Mouse (Mus musculus): ENCODE results near the gene Gm6880. TPM values are rescaled to one million over a fixed set of nuclear protein-coding genes. Genes with fewer than 3 reads are reported as not detected.
"Not testable (repeated sequence)": the region's sequence is repeated elsewhere in the genome, so short reads cannot be mapped to it uniquely, and the experiment has no call there.

Gm6880 gene
- not detected in 2 replicates for polyA plus RNA-seq (2012; ENCODE audit: insufficient read depth, insufficient read length, missing spikeins)

DNA sequence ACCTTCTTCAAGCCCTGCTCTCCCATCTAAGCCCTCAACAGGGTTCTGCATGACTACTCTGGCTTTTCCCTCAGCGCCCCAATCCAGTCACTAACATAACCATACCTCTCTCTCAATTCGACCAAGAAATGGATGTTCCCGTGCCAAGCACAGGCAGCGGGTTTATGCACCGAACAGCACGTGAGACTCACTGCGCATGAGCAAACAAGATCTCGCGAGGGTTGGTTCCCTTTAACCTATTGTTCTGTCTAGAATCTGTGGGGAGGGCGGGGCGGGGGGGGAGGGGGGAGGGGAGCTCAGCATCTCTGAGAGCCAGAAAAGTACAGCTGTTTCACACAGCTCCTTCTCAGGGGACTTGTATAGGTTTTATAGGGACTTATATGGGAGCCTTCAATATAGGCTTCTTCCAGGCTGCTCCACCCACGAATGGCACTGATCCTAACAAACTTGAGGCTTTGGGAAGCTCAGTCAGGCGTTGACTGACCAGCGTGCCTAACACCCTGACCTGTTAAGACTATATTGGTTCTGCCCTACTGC is at the start of gene Gm6880:
Gm6880 (minus strand) TSS at position 51 of the 537 bp plus-strand sequence.
- not testable (repeated sequence) for H3K27ac ChIP-seq (ENCODE audit: insufficient read depth, low read depth, low read length); H3K4me3 ChIP-seq (ENCODE audit: insufficient read depth, low read length); H3K4me1 ChIP-seq (ENCODE audit: control insufficient read depth, insufficient read depth, low read length)

DNA sequence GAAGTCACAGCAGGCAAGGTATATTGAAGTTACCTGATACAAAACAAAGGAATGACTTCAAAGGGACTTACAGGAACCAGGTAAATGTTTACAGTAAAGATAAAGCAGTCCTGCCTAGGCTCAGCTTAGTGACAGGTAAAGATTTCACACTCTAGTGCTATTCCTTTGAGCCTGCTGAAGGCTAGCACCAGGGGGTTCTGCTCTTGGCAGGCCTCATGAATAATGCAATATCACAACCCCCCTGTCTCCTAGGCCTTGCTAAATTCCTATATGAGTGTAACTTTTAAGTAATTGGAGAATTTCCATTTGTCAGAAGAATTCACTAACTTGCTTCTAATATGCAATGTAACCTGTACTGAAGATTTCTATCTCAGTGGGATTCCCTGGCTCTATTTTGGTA is 36.3 kb upstream of the Gm6880 start:
- H3K4me3 ChIP-seq (ENCODE audit: insufficient read depth, low read length); H3K27ac ChIP-seq (ENCODE audit: insufficient read depth, low read depth, low read length); H3K4me1 ChIP-seq (ENCODE audit: control insufficient read depth, insufficient read depth, low read length): not testable (repeated sequence)

DNA sequence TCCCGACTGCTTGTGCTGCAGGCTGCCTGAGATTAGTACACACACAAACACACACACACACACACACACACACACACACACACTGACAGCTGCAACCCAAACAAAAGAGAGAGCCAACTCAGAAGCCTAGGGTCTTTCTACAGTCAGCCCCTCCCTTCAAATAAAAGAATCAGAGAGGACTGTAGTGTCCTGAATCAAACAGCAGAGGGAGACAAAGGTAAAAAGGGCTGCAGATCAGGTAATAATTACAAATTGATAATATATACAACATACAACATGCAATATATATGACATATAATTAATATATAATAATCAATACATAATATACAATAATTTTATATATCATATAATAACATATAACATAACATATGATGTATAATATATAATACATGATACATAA is 15.9 kb upstream of the Gm6880 start:
- TF ChIP-seq POLR2A (IDR thresholded peaks at IDR 0.05; ENCODE audit: borderline replicate concordance, low read depth, low read length) (no peak), CTCF (IDR thresholded peaks at IDR 0.05; ENCODE audit: low read depth, low read length) (no peak)
- H3K27ac ChIP-seq (ENCODE audit: insufficient read depth, low read depth, low read length) = no peak overlapping the region
- no peaks in the 10 kb centered on the region for H3K4me1 ChIP-seq (ENCODE audit: control insufficient read depth, insufficient read depth, low read length)
- H3K4me3 ChIP-seq (ENCODE audit: insufficient read depth, low read length) = no peak overlapping the region

DNA sequence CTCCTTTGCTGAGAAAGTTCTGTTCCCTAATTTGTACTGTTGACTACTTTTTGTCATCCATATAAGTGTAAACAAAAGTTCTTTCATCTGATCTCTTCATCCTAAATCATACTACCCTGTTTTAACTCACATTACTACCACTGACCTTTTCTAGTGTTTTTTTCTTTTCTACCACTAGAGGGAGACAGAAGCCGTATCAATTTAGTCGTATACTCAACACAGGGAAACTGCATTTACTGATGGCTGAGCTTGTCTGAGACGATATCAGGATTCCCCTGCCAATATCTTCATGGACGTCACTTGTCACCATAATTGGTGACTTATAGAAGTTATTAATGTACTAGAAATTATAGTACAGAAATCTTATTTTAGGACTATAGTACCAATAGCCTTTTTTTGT is 28.4 kb downstream of the Gm6880 start:
- TF ChIP-seq CTCF (IDR thresholded peaks at IDR 0.05; ENCODE audit: low read depth, low read length) = no peak
- no peak for TF ChIP-seq POLR2A (IDR thresholded peaks at IDR 0.05; ENCODE audit: borderline replicate concordance, low read depth, low read length)
- no peak overlapping the region for H3K27ac ChIP-seq (ENCODE audit: insufficient read depth, low read depth, low read length)

DNA sequence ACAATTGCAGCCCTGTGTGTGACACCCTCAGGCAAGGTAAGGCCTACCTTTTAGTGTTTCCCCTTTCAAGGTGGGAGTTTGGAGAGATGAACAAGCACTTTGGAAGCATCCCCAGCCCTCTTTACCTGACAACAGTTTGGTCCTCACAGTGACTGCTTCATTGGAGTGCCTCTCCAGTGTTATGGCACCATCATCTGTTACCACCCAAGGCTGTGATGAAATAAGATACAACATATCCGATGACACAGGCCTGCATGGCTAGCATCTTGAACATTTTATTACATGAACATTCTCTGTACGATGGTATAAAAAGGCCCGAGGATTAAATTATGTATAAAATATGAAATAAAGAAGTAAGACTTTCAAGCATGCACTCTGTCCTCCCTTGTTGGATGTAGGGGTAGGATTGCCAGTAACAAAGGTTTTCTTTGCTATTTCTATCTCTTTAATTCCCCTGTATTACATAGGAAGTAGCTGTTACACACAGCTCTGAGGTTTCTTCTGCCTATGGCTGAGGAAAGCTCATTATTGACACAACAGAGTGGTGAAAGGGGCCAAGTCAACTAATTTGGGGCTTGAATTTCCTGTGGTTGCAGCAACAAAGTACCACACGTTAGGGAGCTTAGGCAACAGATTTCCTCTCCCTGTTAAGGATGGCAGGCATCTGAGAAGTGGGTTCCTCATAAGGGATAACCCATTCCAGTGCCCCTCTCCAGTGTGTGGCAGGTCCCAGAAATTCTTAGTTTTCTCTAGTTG is 29.9 kb downstream of the Gm6880 start:
- no peak overlapping the region; the same call in 1 of the 2 replicates for H3K27ac ChIP-seq (ENCODE audit: insufficient read depth, low read depth, low read length)
- peaks cover 9% of the 10 kb centered on the region for H3K4me1 ChIP-seq (ENCODE audit: control insufficient read depth, insufficient read depth, low read length)
- TF ChIP-seq CTCF (IDR thresholded peaks at IDR 0.05; ENCODE audit: low read depth, low read length) (no peak), POLR2A (IDR thresholded peaks at IDR 0.05; ENCODE audit: borderline replicate concordance, low read depth, low read length) (no peak)
- H3K4me3 ChIP-seq (ENCODE audit: insufficient read depth, low read length) = no peak overlapping the region

More for the DNA sequence above, 28.4 kb downstream of the Gm6880 start:
- Histone ChIP-seq H3K4me3 (ENCODE audit: insufficient read depth, low read length) (no peak overlapping the region), H3K4me1 (ENCODE audit: control insufficient read depth, insufficient read depth, low read length) (peaks cover 9% of the 10 kb centered on the region)

Other genes starting within 250 kb of the Gm6880 start
- gene Flna, start 231.6 kb downstream of the Gm6880 start, polyA plus RNA-seq (2012; ENCODE audit: insufficient read depth, insufficient read length, missing spikeins) = 326 and 442 TPM in 2 replicates
- 61.4 and 66.9 TPM in 2 replicates for gene Emd, start 226.7 kb downstream of the Gm6880 start, polyA plus RNA-seq (2012; ENCODE audit: insufficient read depth, insufficient read length, missing spikeins)
- gene Rpl10, start 210.6 kb downstream of the Gm6880 start, polyA plus RNA-seq (2012; ENCODE audit: insufficient read depth, insufficient read length, missing spikeins) = 136 and 172 TPM in 2 replicates
- 74.6 and 79.4 TPM in 2 replicates for gene Taz, start 199.5 kb downstream of the Gm6880 start, polyA plus RNA-seq (2012; ENCODE audit: insufficient read depth, insufficient read length, missing spikeins)
- 274 and 292 TPM in 2 replicates for gene Dnase1l1, start 199.1 kb downstream of the Gm6880 start, polyA plus RNA-seq (2012; ENCODE audit: insufficient read depth, insufficient read length, missing spikeins)
- 529 and 540 TPM in 2 replicates for gene Atp6ap1, start 184.3 kb downstream of the Gm6880 start, polyA plus RNA-seq (2012; ENCODE audit: insufficient read depth, insufficient read length, missing spikeins)
- gene Gdi1, start 176.4 kb downstream of the Gm6880 start, polyA plus RNA-seq (2012; ENCODE audit: insufficient read depth, insufficient read length, missing spikeins) = 160 and 185 TPM in 2 replicates
- 76.2 and 87.8 TPM in 2 replicates for gene Fam50a, start 168.4 kb downstream of the Gm6880 start, polyA plus RNA-seq (2012; ENCODE audit: insufficient read depth, insufficient read length, missing spikeins)
- 2.5 and 3.8 TPM in 2 replicates for gene Plxna3, start 152.3 kb downstream of the Gm6880 start, polyA plus RNA-seq (2012; ENCODE audit: insufficient read depth, insufficient read length, missing spikeins)
- 45.1 and 50.3 TPM in 2 replicates for gene Lage3, start 127.8 kb downstream of the Gm6880 start, polyA plus RNA-seq (2012; ENCODE audit: insufficient read depth, insufficient read length, missing spikeins)
- 20.5 and 23.7 TPM in 2 replicates for gene Ubl4a, start 108.2 kb downstream of the Gm6880 start, polyA plus RNA-seq (2012; ENCODE audit: insufficient read depth, insufficient read length, missing spikeins)
- gene Slc10a3, start 108.0 kb downstream of the Gm6880 start, polyA plus RNA-seq (2012; ENCODE audit: insufficient read depth, insufficient read length, missing spikeins) = 13.5 and 15.2 TPM in 2 replicates
- 22.2 and 26.8 TPM in 2 replicates for gene Fam3a, start 88.1 kb downstream of the Gm6880 start, polyA plus RNA-seq (2012; ENCODE audit: insufficient read depth, insufficient read length, missing spikeins)
- 28.4 and 34.5 TPM in 2 replicates for gene Ikbkg, start 88.1 kb downstream of the Gm6880 start, polyA plus RNA-seq (2012; ENCODE audit: insufficient read depth, insufficient read length, missing spikeins)
- gene G6pdx, start 52.2 kb downstream of the Gm6880 start, polyA plus RNA-seq (2012; ENCODE audit: insufficient read depth, insufficient read length, missing spikeins) = 156 and 180 TPM in 2 replicates
- gene Olfr1326-ps1, start 93.5 kb upstream of the Gm6880 start, polyA plus RNA-seq (2012; ENCODE audit: insufficient read depth, insufficient read length, missing spikeins) = not detected in 2 replicates
- gene Olfr1325, start 111.3 kb upstream of the Gm6880 start, polyA plus RNA-seq (2012; ENCODE audit: insufficient read depth, insufficient read length, missing spikeins) = not detected in 2 replicates
- not detected in 2 replicates for gene Gm5640, start 164.2 kb upstream of the Gm6880 start, polyA plus RNA-seq (2012; ENCODE audit: insufficient read depth, insufficient read length, missing spikeins)